Mouse (Mus musculus) MEL (cell line): Measurements from ENCODE around the gene St6galnac3. TPM values are rescaled to one million over a fixed set of nuclear protein-coding genes. Genes with fewer than 3 reads are reported as not detected.

Experiments
- DNase-seq: peaks from one replicate; pipeline ENCODE4 v3.0.0; 2011; ENCODE audit warnings: low read depth, low spot score
- H3K27ac ChIP-seq: 2 replicates; pipeline ENCODE4 v1.5.1; 2012; ENCODE audit warnings: low read depth, mild to moderate bottlenecking, control low read depth, low read length, moderate library complexity; ENCODE audit not compliant: control insufficient read depth
- H3K27me3 ChIP-seq, 2 experiments: fragments of 150-350 bp in 1 of 2; sonication (generic) in 1 of 2; 2 replicates each; pipeline ENCODE4 v1.6.1; 2012; ENCODE audit warnings: low read length in 2 of 2, mild to moderate bottlenecking in 2 of 2, improper control_type of control experiment in 1 of 2, moderate library complexity in 1 of 2; ENCODE audit not compliant: insufficient read depth in 2 of 2, control insufficient read depth in 1 of 2
- H3K36me3 ChIP-seq, 2 experiments: 2 replicates each; pipeline ENCODE4 v1.6.1; 2012 to 2014; ENCODE audit warnings: low read length in 2 of 2, improper control_type of control experiment in 1 of 2, inconsistent platforms in 1 of 2, mild to moderate bottlenecking in 1 of 2; ENCODE audit not compliant: insufficient read depth in 2 of 2, control insufficient read depth in 1 of 2
- H3K4me1 ChIP-seq, 2 experiments: fragments of 150-350 bp in 1 of 2; sonication (generic) in 1 of 2; 2 replicates each; pipeline ENCODE4 v1.6.1; 2012; ENCODE audit warnings: low read length in 2 of 2, improper control_type of control experiment in 1 of 2, mild to moderate bottlenecking in 1 of 2; ENCODE audit not compliant: insufficient read depth in 2 of 2, control insufficient read depth in 1 of 2
- H3K4me3 ChIP-seq, 2 experiments: fragments of 150-350 bp in 1 of 2; sonication (generic) in 1 of 2; 2 replicates each; pipeline ENCODE4 v1.5.1; 2012; ENCODE audit warnings: low read depth in 2 of 2, low read length in 2 of 2, mild to moderate bottlenecking in 2 of 2, moderate library complexity in 2 of 2, control low read depth in 1 of 2, improper control_type of control experiment in 1 of 2; ENCODE audit not compliant: control insufficient read depth in 1 of 2, insufficient read depth in 1 of 2
- H3K79me2 ChIP-seq: 2 replicates; pipeline ENCODE4 v1.6.1; 2012; ENCODE audit warnings: mild to moderate bottlenecking, low read length, moderate library complexity; ENCODE audit not compliant: control insufficient read depth, poor library complexity, insufficient read depth
- H3K9ac ChIP-seq: 2 replicates; pipeline ENCODE4 v1.6.1; 2012; ENCODE audit warnings: low read depth, mild to moderate bottlenecking, control low read depth, low read length, moderate library complexity; ENCODE audit not compliant: control insufficient read depth, poor library complexity, severe bottlenecking
- H3K9me3 ChIP-seq: fragments of 150-350 bp; sonication (generic); replicated peaks from 2 replicates; pipeline ENCODE4 v1.6.1; 2012; ENCODE audit warnings: mild to moderate bottlenecking, low read length, improper control_type of control experiment, moderate library complexity; ENCODE audit not compliant: insufficient read depth
- BHLHE40 ChIP-seq: IDR thresholded peaks from 2 replicates; pipeline ENCODE4 v1.6.1; 2012; ENCODE audit warnings: low read depth, mild to moderate bottlenecking, inconsistent platforms, low read length, improper control_type of control experiment, borderline replicate concordance
- CHD1 ChIP-seq: IDR thresholded peaks from 2 replicates; pipeline ENCODE4 v1.6.1; 2012; ENCODE audit warnings: low read depth, mild to moderate bottlenecking, inconsistent platforms, low read length, improper control_type of control experiment
- CHD2 ChIP-seq: IDR thresholded peaks from 2 replicates; pipeline ENCODE4 v1.6.1; 2011; ENCODE audit warnings: low read length, improper control_type of control experiment
- CTCF ChIP-seq, 3 experiments: IDR thresholded peaks in 2 of 3; conservative IDR thresholded peaks in 1 of 3; 2 replicates each; pipeline ENCODE4 v1.5.1; 2011 to 2012; ENCODE audit warnings: low read length in 3 of 3, low read depth in 2 of 3, mild to moderate bottlenecking in 2 of 3, improper control_type of control experiment in 1 of 3, inconsistent platforms in 1 of 3, mixed read lengths in 1 of 3, moderate library complexity in 1 of 3; ENCODE audit not compliant: control insufficient read depth in 1 of 3, insufficient read depth in 1 of 3, poor library complexity in 1 of 3, severe bottlenecking in 1 of 3
- E2F4 ChIP-seq: IDR thresholded peaks from 2 replicates; pipeline ENCODE4 v1.6.1; 2011; ENCODE audit warnings: low read depth, low read length, improper control_type of control experiment, borderline replicate concordance
- ETS1 ChIP-seq: IDR thresholded peaks from 2 replicates; pipeline ENCODE4 v1.6.1; 2012; ENCODE audit warnings: low read depth, mild to moderate bottlenecking, inconsistent platforms, low read length, improper control_type of control experiment, moderate library complexity
- JUND ChIP-seq: IDR thresholded peaks from 2 replicates; pipeline ENCODE4 v1.6.1; 2011; ENCODE audit warnings: low read depth, mild to moderate bottlenecking, improper control_type of control experiment, low read length
- MEF2A ChIP-seq: IDR thresholded peaks from 2 replicates; pipeline ENCODE4 v1.6.1; 2014; ENCODE audit warnings: low read depth, mild to moderate bottlenecking, inconsistent platforms, low read length, improper control_type of control experiment; ENCODE audit not compliant: poor library complexity, insufficient replicate concordance, severe bottlenecking; ENCODE audit errors: extremely low read depth
- MXI1 ChIP-seq: IDR thresholded peaks from 2 replicates; pipeline ENCODE4 v1.6.1; 2011; ENCODE audit warnings: mild to moderate bottlenecking, low read depth, low read length, improper control_type of control experiment
- NELFE ChIP-seq: IDR thresholded peaks from 2 replicates; pipeline ENCODE4 v1.6.1; 2011; ENCODE audit warnings: low read depth, low read length, improper control_type of control experiment
- NRF1 ChIP-seq: IDR thresholded peaks from 2 replicates; pipeline ENCODE4 v1.6.1; 2014; ENCODE audit warnings: low read depth, mild to moderate bottlenecking, inconsistent platforms, low read length, improper control_type of control experiment, moderate library complexity; ENCODE audit not compliant: poor library complexity, insufficient read depth, severe bottlenecking
- POLR2A ChIP-seq, 2 experiments: IDR thresholded peaks; 2 replicates each; pipeline ENCODE4 v1.6.1; 2011 to 2012; ENCODE audit warnings: low read length in 2 of 2, mild to moderate bottlenecking in 2 of 2, control low read depth in 1 of 2, improper control_type of control experiment in 1 of 2, low read depth in 1 of 2, moderate library complexity in 1 of 2; ENCODE audit not compliant: control insufficient read depth in 1 of 2, insufficient read depth in 1 of 2, poor library complexity in 1 of 2
- POLR2AphosphoS2 ChIP-seq: IDR thresholded peaks from 2 replicates; pipeline ENCODE4 v1.6.1; 2011; ENCODE audit warnings: low read length, improper control_type of control experiment
- POLR2AphosphoS5 ChIP-seq: IDR thresholded peaks from 2 replicates; pipeline ENCODE4 v1.6.1; 2012; ENCODE audit warnings: low read depth, borderline replicate concordance, mild to moderate bottlenecking, inconsistent platforms, low read length, moderate library complexity, mixed read lengths
- SMC3 ChIP-seq: IDR thresholded peaks from 2 replicates; pipeline ENCODE4 v1.6.1; 2011; ENCODE audit warnings: low read depth, low read length, improper control_type of control experiment
- TAL1 ChIP-seq: IDR thresholded peaks from 2 replicates; pipeline ENCODE4 v1.6.1; 2012; ENCODE audit warnings: mild to moderate bottlenecking, inconsistent platforms, low read length, moderate library complexity, mixed read lengths
- TBP ChIP-seq: IDR thresholded peaks from 2 replicates; pipeline ENCODE4 v1.8.0; 2011; ENCODE audit warnings: low read depth, low read length, improper control_type of control experiment
- UBTF ChIP-seq: IDR thresholded peaks from 2 replicates; pipeline ENCODE4 v1.6.1; 2012; ENCODE audit warnings: low read depth, mild to moderate bottlenecking, inconsistent platforms, low read length, improper control_type of control experiment, moderate library complexity, borderline replicate concordance; ENCODE audit not compliant: insufficient read depth
- ZKSCAN1 ChIP-seq: IDR thresholded peaks from 2 replicates; pipeline ENCODE4 v1.6.1; 2012; ENCODE audit warnings: low read depth, mild to moderate bottlenecking, inconsistent platforms, low read length, improper control_type of control experiment, moderate library complexity
- ZMIZ1 ChIP-seq: IDR thresholded peaks from 2 replicates; pipeline ENCODE4 v1.6.1; 2012; ENCODE audit warnings: low read depth, mild to moderate bottlenecking, inconsistent platforms, low read length, improper control_type of control experiment, moderate library complexity
- ZNF384 ChIP-seq: IDR thresholded peaks from 2 replicates; pipeline ENCODE4 v1.6.1; 2012; ENCODE audit warnings: low read depth, mild to moderate bottlenecking, inconsistent platforms, low read length, improper control_type of control experiment
- polyA plus RNA-seq, 2 experiments: library from polyadenylated mRNA; stranded (reverse) in 1 of 2; unstranded in 1 of 2; fragments of >175 nt in 1 of 2; fragments of >200 nt in 1 of 2; gene quantifications; 2 replicates each; pipeline versions ENCODE4 v1.2.1 to v1.2.4; 2012; ENCODE audit warnings: low replicate concordance in 2 of 2, low read depth in 1 of 2; ENCODE audit not compliant: insufficient read length in 2 of 2, insufficient read depth in 1 of 2, missing spikeins in 1 of 2
- total RNA-seq: library from RNA; depleted of rRNA; stranded (reverse); fragments of 300-350 nt; gene quantifications from 2 replicates; pipeline ENCODE4 v1.2.3, GENCODE M21; 2012

St6galnac3 gene
- total and polyA plus RNA-seq, 3 experiments = 7.8 to 11.4 TPM; not detected in 1

GRCm38 (mm10) chr3:153354186-153354987 is 370.6 kb downstream of the St6galnac3 start:
- no peaks in the 10 kb centered on the region; a peak in 1 of 4 replicates for H3K4me1 ChIP-seq
- no peaks in the 10 kb centered on the region for H3K27me3 ChIP-seq
- no peaks in the 10 kb centered on the region for H3K79me2 ChIP-seq
- no peak overlapping the region for H3K9ac ChIP-seq
- TF ChIP-seq NRF1 (no peak), TBP (no peak), UBTF (no peak), CTCF (IDR thresholded peaks at IDR 0.05 in 2 of 3, conservative IDR thresholded peaks at IDR 0.05 in 1 of 3; ENCODE audit: control insufficient read depth in 1 of 3, insufficient read depth in 1 of 3, low read depth in 2 of 3, low read length in 3 of 3, poor library complexity in 1 of 3, severe bottlenecking in 1 of 3) (no peak), ETS1 (no peak), ZKSCAN1 (no peak), BHLHE40 (no peak), POLR2AphosphoS5 (no peak), NELFE (no peak), POLR2A (IDR thresholded peaks at IDR 0.05; ENCODE audit: control insufficient read depth in 1 of 2, insufficient read depth in 1 of 2, low read depth in 1 of 2, low read length in 2 of 2, poor library complexity in 1 of 2) (no peak), CHD2 (no peak), JUND (no peak), CHD1 (no peak), E2F4 (no peak), SMC3 (no peak), POLR2AphosphoS2 (no peak), MXI1 (no peak), ZMIZ1 (no peak)
- TF ChIP-seq, all 39 proteins: peak for 0
- Histone ChIP-seq H3K9me3 (no peaks in the 10 kb centered on the region), H3K36me3 (no peaks in the 10 kb centered on the region), H3K4me3 (no peak overlapping the region), H3K27ac (no peak overlapping the region)
- DNase-seq = no peak

GRCm38 (mm10) chr3:153353313-153354103 is 371.5 kb downstream of the St6galnac3 start:
- no peak for DNase-seq
- Histone ChIP-seq H3K4me3 (no peak overlapping the region), H3K9me3 (no peaks in the 10 kb centered on the region), H3K9ac (no peak overlapping the region), H3K4me1 (no peaks in the 10 kb centered on the region; a peak in 1 of 4 replicates), H3K27me3 (no peaks in the 10 kb centered on the region), H3K36me3 (no peaks in the 10 kb centered on the region), H3K27ac (no peak overlapping the region), H3K79me2 (no peaks in the 10 kb centered on the region)
- TF ChIP-seq NRF1 (no peak), JUND (no peak), SMC3 (no peak), MEF2A (no peak), TAL1 (no peak), TBP (no peak), ZNF384 (no peak), CTCF (IDR thresholded peaks at IDR 0.05 in 2 of 3, conservative IDR thresholded peaks at IDR 0.05 in 1 of 3; ENCODE audit: control insufficient read depth in 1 of 3, insufficient read depth in 1 of 3, low read depth in 2 of 3, low read length in 3 of 3, poor library complexity in 1 of 3, severe bottlenecking in 1 of 3) (no peak), POLR2AphosphoS2 (no peak)
